Mouse (Mus musculus) thymus, postnatal 4 days (tissue): ENCODE results near the gene Rflna.
A peak's percentile ranks its signal among the peaks of the same experiment; 100 is the strongest.

ENCODE experiments used
- DNase-seq: peaks from one replicate; pipeline ENCODE4 v3.0.0; 2021

Rflna gene

GRCm38 (mm10) chr5:125002969-125003872, at the start of gene Rflna:
Rflna (plus strand) TSS chr5:125003221.
- DNase-seq = no peak

GRCm38 (mm10) chr5:124954404-124955305, 48.4 kb upstream of the Rflna start:
- DNase-seq = peak; percentile 65

- DNase-seq = no peak
These were observed 45.5 kb upstream of the Rflna start for GRCm38 (mm10) chr5:124957491-124957890.

GRCm38 (mm10) chr5:124959099-124959498, 43.9 kb upstream of the Rflna start:
- DNase-seq = no peak

DNA sequence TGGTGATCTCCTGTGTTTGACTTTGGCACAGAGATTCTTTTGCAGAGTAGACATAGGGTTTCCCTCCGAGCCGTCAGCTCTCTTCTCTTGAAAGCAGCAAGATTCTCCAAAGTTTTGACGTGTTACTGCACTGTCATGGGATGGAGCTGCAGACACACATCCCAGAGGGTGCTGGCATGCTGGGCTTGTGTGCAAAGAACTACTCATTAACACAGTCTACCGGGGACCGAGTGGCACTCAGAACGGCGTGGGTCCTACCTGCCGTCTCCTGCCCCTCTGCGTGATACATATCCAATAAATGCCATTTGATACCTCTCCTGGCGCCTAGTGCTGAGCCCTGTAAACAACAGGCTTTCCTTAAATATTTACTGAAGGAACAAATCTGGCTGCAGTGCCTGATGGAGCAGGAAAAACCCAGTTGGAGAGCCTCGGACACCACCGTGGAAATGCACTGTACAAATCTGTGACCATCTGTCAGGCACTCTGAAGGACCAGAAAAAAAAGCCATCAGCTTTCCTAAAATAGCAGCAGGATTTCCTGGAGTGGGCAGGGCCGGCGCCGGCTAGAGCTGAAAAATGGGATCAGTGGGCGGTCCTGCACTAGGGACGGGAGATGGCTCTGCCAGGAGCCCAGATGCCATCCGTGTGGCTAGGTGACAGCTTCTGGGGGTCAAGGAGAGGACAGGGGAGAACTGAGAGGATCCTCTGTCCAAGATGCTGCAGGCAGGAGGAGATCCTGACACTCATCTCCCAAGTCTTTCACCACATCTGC, 42.7 kb upstream of the Rflna start:
- DNase-seq = no peak

GRCm38 (mm10) chr5:124961433-124961832, 41.6 kb upstream of the Rflna start:
- no peak for DNase-seq

DNA sequence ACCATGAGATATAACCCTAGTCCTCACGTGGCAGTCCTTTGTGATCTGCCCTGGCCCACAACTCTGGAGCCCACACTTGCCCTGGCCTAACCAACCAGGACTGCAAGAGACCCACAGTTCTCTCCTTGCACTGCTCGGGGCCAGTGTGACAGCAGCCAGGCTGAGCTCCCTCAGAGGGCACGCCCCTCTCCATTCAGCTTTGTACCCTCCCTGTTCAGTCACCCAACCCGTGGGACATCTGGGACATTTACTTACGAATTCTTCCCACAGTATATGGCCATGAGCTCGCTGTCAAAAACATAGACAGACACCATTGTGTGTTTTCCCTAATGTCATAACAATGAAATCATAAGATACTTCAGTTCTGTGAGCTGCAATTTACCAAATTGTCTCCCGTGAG, 40.3 kb upstream of the Rflna start:
- no peak for DNase-seq

GRCm38 (mm10) chr5:124963806-124964672, 39.0 kb upstream of the Rflna start:
- no peak for DNase-seq

- no peak for DNase-seq
These were observed 36.2 kb upstream of the Rflna start for GRCm38 (mm10) chr5:124966622-124967332.

DNA sequence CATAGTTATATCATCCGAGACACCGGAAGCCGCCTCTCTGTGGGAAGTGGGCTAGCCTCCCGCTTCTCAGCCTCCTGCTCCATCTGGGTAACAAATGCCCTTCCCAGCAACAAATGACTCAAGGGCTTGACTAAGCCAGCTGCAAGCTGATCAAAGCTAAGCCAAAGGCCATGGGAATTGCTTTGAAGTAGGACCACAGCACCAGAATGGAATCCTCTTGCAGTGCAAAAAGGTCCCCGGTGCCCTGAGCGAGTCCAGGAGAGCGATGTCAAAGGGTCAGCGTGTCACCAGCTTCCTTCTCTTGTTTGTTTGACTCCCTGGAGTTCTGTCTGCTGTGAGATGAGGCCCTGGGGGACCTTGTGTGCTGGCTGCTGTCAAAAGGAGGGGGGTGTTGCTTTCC, 33.2 kb upstream of the Rflna start:
- DNase-seq = no peak

DNA sequence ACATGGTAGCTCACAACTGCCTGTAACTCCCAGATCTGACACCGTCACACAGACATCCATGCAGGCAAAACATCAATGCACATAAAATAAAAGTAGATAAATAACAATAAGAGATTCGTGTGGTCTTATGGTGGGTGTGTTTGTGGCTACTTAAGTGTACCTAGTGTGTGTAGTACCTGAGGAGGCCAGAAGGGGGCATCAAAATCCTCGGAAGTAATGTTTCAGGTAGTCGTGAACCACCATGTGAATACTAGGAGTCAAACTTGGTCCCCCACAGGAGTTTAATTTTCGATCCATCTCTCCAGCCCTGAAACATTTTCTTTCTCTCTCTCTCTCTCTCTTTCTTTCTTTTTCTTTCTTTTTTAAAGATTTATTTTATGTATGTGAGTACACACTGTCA, 16.8 kb upstream of the Rflna start:
- no peak for DNase-seq

- DNase-seq = no peak
These were observed 16.4 kb upstream of the Rflna start for GRCm38 (mm10) chr5:124986656-124987055.

DNA sequence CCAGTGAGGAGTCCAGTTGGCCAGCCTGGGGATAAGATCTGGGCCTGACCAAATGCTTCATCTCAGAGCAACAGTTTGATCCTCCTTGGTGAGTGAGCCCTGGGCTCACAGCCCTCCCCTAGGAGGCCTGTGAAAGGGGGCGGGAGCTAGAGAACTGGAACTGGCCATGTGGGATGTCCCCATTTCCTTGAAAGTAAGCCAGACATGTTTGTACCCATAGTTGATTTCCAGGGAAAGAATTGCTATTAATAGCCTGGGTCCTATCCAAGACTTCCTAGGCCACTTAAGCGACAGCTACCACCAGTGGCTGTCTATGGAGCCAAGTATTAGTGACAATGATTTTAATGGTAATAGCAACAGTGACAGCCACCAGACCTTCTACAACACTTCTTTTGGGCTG, 13.3 kb upstream of the Rflna start:
- DNase-seq = no peak

DNA sequence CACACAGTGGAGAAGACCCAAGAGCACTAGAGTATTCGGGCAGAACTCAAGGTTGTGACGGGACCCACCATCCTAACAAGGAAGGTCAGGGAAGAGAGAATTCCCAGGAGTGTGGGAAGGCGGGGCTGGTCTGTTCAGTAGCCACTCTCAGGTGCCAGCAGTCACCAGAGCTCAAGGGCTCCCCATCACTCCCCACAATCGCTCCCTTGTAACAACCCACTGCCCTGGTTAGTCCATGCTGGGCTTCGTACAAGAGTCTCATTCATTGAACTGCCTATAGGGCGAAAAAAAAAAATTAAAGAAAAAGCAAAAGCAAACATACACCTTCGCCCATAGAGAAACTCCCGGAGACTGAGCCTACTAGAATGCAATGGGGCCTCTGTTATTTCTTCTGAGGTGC, 10.7 kb upstream of the Rflna start:
- no peak for DNase-seq

DNA sequence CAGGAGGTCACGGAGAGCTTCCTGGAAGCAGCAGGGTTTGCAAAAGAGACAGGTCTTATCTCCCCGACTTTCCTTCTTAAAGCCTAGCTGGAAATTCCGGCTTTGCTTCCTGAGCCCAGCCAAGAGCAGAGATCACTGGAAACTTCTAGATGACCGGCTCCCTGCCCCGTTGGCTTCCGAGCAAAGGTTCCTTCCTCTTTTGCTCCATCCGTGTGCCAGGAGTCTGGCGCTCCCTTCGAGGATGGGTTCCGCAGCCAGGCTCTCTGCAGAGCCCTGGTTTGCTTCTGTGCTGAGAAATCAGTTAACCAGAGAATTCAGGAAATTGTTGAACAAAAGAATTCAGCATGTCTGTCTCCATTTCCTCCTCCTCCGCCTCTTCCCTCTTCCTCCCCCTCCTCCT, 10.1 kb upstream of the Rflna start:
- DNase-seq = no peak

GRCm38 (mm10) chr5:124996816-124997215, 6.2 kb upstream of the Rflna start:
- no peak for DNase-seq

- no peak for DNase-seq
These were observed 5.1 kb upstream of the Rflna start for GRCm38 (mm10) chr5:124997913-124998312.

DNA sequence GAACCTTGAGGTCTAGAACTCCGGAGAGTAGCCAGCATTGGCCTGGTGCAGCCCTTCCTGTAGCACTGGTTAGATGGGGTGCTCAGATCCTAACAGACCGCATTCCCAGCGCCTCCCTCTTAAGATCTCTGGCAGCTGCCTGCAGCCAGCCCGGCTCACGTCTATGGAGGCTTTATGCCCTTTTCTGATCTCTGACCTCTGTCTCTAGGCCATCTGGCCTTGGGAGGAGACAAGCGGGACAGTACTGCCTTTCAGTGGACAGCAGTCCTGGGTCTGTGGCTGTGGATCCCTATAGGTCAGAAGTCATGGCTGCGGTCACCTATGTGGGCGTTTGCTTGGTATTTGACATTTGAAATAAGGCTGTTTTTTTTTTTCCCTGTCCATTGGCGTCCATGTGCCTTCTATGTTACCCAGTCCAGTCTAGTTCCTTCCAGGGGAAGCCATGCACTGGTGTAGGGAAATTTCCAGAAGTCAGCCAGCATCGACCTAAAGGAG, 2.2 kb upstream of the Rflna start:
- no peak for DNase-seq

DNA sequence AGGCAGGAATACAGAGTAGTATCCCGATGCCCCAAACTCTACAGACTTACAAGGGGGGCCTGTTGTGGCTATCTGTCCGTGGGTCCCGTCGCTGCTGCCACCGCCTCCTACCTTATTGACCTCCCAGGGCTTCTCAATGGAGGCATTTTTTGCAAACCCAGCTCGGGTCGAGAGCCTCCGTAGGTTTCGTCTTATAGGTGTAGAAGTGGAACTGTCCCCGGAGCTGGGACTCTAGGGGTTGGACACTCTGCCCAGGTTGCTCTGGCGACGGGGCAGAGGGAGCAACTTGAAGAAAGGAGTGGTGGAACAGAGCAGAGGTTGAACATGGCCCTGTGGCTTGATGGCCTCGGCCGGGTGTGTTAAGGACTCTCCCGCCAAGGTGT, 843 bp downstream of the Rflna start:
- DNase-seq = no peak

- no peak for DNase-seq
These were observed 3.0 kb downstream of the Rflna start for GRCm38 (mm10) chr5:125005871-125006652.
